Mouse (Mus musculus) MN1 (cell line): Measurements from ENCODE around the gene Bspry.
"Not testable (repeated sequence)": the region's sequence is repeated elsewhere in the genome, so short reads cannot be mapped to it uniquely, and the experiment has no call there.

ENCODE experiments used
- DNase-seq: peaks from one replicate; pipeline ENCODE4 v3.0.0-alpha.2; 2016; ENCODE audit warnings: low spot score

Gene Bspry

DNA sequence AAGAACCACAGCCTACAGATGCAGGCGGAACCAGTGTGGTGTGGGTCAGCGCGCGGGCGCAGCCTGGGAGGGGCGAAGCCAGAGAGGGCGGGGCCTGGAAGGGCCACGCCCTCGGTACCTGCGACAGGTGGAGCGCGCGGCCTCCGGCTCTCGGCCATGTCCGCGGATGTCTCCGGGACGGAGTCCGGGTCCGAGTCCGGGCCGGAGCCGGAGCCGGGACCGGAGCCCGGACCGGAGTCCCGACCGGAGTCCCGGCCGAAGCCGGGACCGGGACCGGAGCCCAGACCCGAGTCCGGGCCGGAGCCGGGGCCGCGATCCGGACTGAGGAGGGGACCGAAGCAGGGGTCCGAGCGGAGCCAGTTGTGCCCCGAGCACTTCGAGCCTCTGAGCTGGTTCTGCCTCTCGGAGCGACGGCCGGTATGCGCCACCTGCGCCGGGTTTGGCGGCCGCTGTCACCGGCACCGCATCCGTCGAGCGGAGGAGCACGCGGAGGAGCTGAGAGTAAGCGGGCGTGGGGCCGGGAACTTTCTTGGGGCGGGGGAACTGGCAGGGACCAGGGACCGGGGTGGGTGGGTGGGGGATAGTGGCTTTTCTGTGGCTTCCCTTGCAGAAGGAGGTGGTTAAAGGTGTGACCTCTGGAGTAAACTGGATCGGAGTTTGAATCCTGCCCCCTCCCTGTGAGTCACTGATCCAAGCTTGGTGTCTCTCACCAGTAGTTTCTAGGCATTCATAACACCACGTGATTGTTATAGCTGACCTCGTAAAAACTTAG lies at the start of gene Bspry:
Gene Bspry, plus strand, starts transcription at position 117 of the 772 bp plus-strand sequence.
- DNase-seq = no peak

DNA sequence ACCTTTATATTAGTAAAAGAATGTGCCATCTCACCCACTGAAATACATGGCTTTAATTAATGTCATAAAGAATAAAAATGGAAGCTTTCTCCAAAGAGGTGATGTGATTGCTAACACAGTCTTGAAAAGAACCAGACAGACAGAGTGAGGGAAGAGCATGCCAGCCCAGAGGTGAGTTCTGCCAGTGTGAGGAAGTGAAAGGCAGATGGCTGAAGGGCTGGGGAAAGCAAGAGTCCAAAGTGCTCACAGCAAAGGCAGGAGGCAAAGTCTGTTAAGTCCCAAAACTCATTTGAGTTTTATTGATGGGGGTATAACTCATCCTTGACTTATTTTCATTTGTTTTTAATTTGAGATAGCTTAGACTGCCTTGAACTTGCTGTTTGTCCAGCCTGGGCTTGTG lies 49.2 kb upstream of the Bspry start:
- no peak for DNase-seq

DNA sequence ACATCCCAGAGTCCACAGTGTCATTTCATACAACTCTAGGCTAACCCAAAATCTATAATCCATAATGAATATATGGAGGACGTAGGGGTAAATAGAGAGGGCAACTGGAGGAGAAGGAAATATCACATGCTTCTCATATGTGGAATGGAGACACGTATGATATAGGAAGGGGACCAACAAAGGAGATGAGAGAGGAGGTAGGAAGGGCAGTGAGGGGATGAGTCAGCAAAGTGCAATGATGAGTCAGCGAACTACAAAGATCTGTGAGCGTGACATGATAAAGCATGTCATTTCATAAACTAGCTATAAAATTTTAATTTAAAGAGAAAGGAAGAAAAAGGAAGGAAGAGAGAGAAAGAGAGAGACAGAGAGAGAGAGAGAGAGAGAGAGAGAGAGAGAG lies 48.3 kb upstream of the Bspry start:
- peak; percentile 14 for DNase-seq

DNA sequence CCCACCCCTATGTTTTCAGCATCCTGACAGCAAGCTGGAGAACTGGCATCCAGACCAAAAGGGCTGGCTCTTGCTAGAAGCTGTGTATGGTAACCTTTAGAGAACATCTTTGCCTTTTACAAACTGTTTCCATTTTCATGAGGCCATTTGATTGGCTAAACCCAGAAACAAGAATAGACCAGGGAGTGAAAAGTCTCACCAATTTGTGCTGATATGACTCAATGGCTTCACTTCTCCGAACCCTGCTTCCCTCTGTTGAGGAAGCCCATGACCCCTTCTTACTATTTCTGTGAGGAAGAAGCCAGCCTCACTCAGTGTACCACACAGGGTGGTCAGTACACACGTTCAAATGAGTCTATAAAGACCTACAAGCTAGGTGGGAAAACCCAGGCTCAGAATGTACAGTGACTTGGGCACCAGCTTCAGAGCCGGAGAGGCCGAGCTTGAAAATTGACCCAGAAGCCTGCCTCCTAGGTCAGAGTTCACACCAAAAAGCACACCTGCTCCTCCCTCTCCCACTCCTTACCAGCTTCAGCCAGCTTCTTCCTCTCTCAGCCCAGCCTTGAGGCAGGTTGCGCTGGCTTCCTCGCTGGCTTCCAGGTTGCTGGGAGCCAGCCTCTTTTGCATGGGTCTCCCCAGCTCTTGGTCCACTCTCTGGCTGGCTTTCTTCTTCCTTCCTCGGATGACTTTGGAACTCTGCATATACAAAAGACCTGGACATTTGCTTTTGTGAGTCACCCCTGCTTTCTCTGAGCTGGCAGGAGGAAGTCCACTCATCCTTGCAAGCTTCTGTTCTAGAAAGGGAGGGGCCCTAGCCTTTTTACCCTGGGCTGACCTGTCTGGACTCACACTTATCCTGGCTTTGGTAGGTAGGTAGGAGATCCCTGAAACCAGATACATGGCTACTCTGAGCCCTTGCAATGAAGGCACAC lies 45.6 kb upstream of the Bspry start:
- no peak for DNase-seq

DNA sequence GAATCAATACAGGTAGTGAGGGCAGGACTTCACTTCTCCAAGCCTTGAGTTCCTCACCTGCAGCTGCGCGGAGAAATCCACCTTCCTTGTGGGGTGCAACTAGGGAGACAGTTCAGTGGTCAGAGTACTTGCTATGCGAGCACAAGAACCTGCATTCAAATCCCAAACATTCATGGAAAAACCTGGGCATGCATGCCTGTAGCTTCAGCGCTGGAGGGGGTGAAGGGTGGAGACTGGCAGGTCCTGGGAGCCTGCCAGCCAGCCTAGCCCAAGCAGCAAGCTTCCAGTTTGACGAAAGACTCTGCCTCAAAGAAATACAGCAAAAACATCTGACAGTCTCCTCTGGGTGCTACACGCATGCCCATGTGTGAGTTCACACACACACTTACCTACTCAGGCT lies 44.8 kb upstream of the Bspry start, which contains the start of gene Rnf183:
Gene Rnf183, minus strand, starts transcription at position 172 of the 400 bp plus-strand sequence.
- DNase-seq = no peak

DNA sequence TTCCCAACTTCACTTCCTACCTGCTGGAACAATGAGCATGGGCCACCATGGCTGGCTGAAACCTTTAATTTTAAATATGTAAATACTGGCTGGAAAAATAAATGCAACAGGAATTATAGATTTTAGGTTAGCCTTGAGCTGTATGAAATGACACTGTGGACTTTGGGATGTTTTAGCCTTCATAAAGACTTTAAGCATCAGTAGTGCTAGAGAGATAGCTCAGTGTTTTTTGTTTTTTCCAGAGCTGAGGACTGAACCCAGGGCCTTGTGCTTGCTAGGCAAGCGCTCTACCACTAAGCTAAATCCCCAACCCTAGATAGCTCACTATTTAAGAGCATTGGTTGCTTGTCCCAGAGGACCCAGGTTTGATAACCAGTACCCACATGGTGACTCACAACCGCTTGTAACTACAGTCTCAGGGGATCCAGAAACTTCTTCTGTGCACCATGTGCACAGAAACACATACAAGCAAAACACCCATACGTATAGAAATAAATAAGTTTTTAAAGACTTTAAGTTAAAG lies 42.5 kb upstream of the Bspry start:
- DNase-seq = no peak

DNA sequence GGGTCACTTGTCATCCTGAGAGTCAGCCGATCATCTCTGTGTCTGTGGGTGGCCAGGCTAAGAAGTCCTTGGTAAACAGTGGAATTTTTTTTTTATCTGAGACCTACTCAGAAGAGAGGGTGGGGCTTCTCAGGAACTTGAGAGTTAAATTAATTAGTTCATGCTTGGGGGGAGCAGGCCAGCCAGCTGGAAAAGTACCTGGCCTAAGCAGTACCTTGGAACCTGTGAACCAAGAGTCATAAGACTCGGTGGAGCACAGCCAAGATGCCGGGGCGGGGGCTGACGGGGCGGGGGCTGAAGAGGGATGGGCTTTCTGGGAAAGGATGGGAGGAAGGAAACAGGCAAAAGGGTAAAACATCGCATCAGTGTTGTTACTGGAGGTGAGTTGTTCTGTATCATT lies 42.0 kb upstream of the Bspry start:
- no peak for DNase-seq

DNA sequence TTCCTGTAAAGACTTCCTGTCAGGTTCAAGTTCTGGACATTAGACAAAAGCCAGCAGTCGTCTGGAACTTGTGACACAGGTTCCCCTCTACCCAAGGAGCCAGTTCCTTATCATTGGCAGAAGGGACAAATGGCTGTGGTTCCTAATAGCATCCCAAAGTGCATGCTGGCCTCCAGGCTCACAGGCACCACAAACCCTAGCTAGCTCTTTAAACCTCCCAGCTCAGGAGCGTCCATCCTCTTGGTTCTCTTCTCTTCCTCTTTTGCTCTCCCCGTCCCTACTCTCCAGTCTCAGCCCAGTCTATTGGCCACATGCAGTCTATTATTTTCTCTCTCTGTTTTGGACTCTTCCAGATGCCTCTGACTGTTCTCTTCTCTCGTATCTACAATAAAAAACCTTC lies 40.1 kb upstream of the Bspry start:
- no peak for DNase-seq

DNA sequence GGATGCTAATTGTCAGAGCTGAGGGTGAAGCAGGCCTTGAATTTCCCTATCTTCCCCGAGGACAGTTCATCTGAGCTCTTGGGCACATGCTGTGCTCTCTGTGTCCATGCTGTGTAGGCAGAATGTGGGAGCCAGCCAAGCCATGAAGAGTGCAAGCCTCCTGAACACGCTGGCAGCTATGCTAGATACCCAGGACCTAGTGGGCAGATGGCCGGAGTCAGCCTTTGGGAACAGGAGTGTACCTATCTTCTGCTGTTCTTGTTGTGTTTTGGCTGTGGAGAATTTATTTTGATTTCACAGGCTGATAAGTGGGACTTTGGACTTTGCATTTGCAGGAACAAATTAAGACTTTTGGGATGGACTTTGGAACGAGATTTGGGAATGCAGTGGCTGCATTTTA lies 39.3 kb upstream of the Bspry start:
- DNase-seq = no peak

DNA sequence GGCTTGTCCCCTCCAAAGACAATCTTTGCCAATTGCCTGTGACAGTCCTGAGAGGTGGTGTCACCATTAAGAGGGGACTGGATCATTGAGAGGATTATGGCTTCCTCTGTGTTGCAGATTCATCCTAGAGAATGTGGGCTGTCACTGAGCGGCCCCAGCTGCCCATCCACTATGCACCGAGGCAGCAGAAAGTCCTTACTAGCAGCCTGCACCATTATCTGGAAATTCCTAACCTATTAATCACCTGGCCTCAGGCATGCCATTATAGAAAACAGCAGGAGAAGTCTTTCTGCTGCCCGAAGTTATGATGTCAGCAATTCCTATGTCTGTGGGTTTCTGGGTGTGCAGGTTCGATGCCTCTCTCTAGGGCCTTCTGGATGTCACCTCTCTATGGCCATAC lies 38.9 kb upstream of the Bspry start:
- DNase-seq = no peak

DNA sequence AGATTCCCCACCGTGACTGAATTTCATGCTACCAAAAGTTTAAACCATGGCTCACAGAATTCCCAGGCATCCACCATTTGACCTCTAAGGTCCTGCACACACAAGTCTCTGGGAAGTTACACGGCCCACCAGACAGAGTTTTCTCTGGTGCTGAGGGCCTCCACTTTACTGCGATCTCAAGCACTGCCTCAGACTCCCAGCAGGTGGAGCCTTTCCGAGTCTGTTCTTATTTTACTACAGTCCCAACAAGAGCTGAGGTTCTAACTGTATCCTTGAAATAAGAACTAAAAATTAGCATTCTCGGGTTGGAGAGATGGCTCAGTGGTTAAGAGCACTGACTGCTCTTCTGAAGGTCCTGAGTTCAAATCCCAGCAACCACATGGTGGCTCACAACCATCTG lies 24.9 kb upstream of the Bspry start:
- peak; percentile 23 for DNase-seq

DNA sequence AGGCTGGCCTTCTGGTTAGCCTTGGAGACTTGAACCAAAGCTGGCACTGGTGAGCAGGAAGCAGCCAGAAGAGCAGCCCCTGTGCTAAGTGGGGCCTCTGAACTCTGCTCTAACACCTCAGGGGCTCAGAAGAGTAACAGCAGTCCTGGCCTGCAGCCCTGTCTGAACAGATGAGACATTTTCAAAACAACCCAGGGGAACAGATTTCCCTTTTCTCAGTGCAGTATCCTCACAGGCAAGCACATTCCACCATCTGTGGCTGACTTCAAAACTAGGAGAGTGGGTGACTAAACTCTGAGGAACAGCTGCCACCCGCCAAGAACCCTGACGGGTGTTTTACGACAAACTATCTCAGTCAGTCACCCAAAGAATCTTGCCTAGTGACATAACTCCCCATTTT lies 20.8 kb upstream of the Bspry start:
- no peak for DNase-seq

DNA sequence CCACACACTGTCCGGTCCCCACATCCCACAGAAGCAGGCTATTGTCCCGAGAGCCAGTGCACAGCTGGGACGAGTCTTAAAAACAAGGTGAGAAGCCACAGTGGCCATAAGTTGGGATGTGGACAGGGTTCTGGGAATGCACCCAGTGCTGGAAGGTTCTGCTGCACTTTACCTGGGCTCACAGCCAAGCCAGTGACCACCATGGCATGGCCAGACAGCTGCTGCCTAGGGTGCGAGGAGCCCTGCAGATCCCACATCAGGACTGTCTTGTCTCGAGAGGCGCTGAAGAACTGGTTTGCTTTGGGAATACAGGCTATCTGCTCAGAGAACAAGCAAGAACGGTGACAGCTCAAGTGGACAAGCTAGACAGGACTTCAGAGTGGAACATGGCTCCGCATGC lies 19.5 kb upstream of the Bspry start:
- DNase-seq = no peak

DNA sequence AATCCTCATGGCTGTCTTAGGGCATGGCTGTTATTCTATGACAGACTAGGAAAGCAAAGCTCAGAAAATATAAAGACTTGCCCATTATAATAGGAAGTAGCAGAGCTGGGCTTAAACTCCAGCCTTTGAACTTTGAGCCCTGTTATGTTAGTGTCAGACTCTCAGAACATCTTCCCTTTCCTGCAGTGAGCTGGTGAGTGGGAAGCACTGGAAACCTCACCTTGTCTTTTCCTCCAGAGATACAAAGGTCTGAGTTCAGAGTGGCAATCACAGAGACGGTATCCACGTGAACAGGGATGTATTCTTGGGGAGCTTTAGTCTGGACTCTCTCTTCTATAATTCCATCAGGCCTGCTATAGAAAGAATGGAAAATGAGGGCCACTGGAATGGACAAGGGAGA lies 16.7 kb upstream of the Bspry start:
- no peak for DNase-seq

DNA sequence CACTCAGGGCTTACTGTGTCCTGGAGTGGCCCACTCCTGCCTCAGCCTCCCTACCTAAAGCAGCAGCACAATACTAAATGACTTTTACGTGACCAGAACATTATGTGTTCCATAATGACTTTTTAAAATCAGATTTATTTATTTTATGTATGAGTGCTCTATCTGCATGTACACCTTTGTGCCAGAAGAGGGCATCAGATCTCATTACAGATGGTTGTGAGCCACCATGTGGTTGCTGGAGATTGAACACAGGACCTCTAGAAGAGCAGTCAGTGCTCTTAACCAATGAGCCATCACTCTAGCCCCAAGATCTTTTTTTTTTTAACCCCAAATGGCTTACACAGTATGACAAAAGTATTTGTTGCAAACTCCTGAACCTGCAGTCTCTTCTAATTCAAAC lies 11.7 kb upstream of the Bspry start:
- no peak for DNase-seq

DNA sequence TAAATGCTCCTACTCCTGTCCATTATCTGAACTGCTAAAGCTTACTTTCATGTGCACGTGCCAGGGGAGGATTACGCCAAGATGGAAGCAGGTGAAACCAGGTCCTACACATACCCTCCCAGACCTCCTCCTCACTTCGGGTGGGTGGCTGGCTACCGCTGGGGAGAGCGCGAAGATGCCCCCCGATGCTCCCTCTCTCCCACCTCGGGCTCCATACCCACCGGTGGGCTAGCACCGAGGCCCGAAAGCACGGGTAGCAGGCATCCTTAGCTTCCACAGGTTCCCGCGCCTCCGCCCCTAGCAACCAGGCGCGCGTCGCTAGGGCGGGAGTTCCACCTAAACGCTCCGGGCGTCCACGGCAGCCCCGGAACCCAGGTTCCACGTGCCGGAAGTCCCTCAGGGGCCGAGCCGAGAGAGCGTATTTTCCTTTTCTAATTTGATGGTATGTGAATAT lies 9.2 kb upstream of the Bspry start, which contains the start of gene Wdr31:
Gene Wdr31, minus strand, starts transcription at position 299 of the 454 bp plus-strand sequence.
- peak; percentile 80 for DNase-seq

DNA sequence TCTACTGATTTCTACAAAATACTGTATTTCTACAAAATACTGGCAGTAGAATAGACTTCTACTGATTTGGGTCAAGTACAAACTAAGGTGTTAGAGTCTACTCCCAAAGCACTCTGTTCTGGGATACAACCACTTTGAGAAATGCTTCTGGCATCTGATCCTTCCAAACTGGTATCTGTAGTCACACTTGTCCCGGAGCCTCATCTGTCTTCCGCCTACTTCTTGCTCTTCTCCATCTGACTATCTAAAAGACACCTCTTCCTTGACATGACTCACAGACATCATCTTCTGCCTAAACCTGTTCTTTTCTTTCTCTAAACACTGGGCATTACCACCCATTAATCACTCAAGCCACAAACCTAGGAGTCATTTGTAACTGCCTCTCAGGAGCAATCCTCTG lies 7.8 kb upstream of the Bspry start:
- DNase-seq = no peak

DNA sequence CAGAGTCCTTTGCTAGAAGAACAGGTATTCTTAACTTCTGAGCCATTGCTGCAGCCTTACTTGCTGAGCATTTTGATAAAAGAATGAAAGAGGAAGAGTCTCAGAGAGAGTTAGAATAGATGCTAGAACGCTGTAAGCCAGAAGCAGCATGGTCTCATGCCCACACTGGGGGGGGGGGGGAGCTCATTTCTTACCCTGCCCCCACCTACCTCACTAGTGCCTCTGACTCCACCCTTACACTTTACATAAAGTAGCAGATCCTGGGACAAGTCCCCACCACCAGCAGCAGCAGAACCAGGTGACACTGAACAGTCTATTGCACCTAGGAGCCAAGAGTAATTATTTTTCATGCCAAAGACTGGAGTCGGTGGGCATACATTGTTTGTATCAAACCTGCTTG lies 4.7 kb upstream of the Bspry start:
- no peak for DNase-seq

DNA sequence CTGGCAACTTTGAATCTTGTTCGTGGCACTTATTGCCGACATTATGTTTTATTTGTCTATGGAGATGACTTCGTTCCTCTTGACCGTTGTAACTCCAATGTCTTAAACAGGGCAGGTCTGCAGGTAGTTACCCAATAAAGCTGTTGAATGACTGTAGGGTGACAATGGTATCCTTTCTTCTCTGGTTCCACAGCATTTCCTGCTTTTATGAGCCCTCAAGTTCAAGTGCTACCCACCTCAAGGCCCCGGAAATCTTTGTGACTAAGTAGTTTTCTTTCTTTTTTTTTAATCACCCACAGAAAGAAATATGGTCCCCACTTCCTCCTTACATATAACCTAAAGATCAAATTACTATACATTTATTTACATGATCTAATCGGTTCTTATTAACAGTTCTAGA lies 4.1 kb upstream of the Bspry start:
- DNase-seq = no peak

DNA sequence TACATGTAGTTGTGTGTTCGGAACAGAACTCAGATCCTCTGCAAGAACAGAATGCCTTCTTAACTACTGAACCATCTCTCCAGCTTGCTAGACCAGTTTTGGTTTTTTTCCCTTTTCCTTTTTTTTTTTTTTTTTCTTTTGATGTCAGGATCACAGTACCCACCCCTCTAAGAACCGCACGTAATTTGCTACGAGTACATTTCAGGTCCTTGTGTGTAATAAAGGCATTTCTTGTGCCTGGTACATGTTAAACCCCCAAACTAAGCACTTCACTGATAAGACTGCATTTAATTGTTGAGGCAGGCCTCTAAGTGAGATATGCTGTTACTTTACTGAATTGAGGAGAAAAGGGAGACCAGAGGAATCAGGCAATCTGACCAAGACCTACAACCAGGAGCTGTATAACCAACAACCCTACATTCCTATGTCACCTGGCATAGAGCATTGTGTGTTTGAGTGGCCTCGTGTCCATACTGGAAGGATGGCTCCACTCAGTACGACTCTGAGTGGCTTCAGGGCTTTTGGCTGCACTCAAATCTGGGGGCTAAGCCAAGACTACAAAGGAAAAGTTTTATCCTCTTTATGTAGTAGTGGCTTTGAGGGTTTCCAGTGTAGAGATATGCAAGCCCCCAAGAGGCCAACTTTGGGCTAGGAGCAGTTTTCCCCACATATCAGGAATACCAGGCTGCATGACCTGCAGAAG lies 2.2 kb upstream of the Bspry start:
- DNase-seq = no peak

DNA sequence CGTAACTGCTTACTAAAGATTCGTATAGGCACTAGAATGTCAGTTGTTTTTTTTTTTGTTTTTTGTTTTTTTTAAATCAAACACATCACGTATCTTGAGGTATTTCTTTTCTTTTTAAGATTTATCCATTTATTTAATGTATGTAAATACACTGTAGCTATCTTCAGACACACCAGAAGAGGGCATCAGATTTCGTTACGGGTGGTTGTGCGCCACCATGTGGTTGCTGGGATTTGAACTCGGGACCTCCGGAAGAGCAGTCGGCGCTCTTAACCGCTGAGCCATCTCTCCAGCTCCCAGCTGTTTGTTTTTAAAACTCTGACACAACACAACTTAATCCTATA lies 288 bp upstream of the Bspry start:
- DNase-seq = not testable (repeated sequence)
